Comparison of ENCODE assay signal across 9 mouse cellular contexts in genomic region chr11:114468394-114468793, GRCm38 (mm10).
A peak's percentile ranks its signal among the peaks of the same experiment; 100 is the strongest.
DNase-seq lines count a peak whose midpoint lies in the region; ATAC-seq lines count a peak whose summit lies in the region.
"Had no signal": no experiment of that assay in that cellular context is flagged by ENCODE, and none has a peak within 500 bp of the region (broad histone marks: within the 10 kb centered on the region; RNA-seq: fewer than 3 reads in every experiment).

No protein-coding gene starts in this region.

- peak; percentile 65 for DNase-seq in cerebellum, adult 11-12 months
- DNase-seq in kidney, adult 8-10 months = peak; percentile 39 to 47
- peak; percentile 72 for DNase-seq in limb, embryonic 10.5 days (ENCODE audit: low spot score)
- DNase-seq in neural tube, embryonic 10.5 days (ENCODE audit: extremely low spot score, low spot score) = peak; percentile 49
- DNase-seq in testis, postnatal 14 days (ENCODE audit: low spot score) = peak; percentile 58

- H3K4me2 ChIP-seq in forebrain, embryonic 13.5 days = peak overlapping the region; percentile 42
- peak overlapping the region; percentile 56 for H3K4me2 ChIP-seq in heart, embryonic 12.5 days

- peaks cover 69% of the 10 kb centered on the region for H3K4me1 ChIP-seq in forebrain, embryonic 13.5 days
- H3K4me1 ChIP-seq in heart, embryonic 12.5 days (replicated peaks) = peaks cover 14% of the 10 kb centered on the region
- H3K4me1 ChIP-seq in limb, embryonic 10.5 days = peaks cover 47% of the 10 kb centered on the region

- H3K9ac ChIP-seq in forebrain, embryonic 13.5 days = 0 out of 2 replicates have a peak overlapping the region, but pooled peaks have one; percentile 12
- no peak overlapping the region for H3K9ac ChIP-seq in heart, embryonic 12.5 days

- WGBS in forebrain, embryonic 13.5 days = 3% methylated on average over 8 of the region's 8 CpGs
- 0% methylated on average over 8 of the region's 8 CpGs for WGBS in heart, embryonic 12.5 days
- 1% methylated on average over 8 of the region's 8 CpGs for WGBS in limb, embryonic 10.5 days

- no peak overlapping the region for H3K4me3 ChIP-seq in forebrain, embryonic 13.5 days
- 0 out of 2 replicates have a peak overlapping the region, but pooled peaks have one; percentile 15 for H3K4me3 ChIP-seq in heart, embryonic 12.5 days
- H3K4me3 ChIP-seq in limb, embryonic 10.5 days = peak overlapping the region; percentile 28
- H3K4me3 ChIP-seq: myocyte had no signal

- H3K27ac ChIP-seq in forebrain, embryonic 13.5 days = peak overlapping the region; percentile 84
- H3K27ac ChIP-seq in heart, embryonic 12.5 days (ENCODE audit: poor library complexity, severe bottlenecking) = peak overlapping the region; percentile 44
- peak overlapping the region; percentile 46; the same call in 1 of the 2 replicates for H3K27ac ChIP-seq in limb, embryonic 10.5 days

- no peaks in the 10 kb centered on the region for H3K36me3 ChIP-seq in forebrain, embryonic 13.5 days (ENCODE audit: poor library complexity, severe bottlenecking)
- no peaks in the 10 kb centered on the region for H3K36me3 ChIP-seq in heart, embryonic 12.5 days
- no peaks in the 10 kb centered on the region for H3K36me3 ChIP-seq in limb, embryonic 10.5 days

- H3K9me3 ChIP-seq in forebrain, embryonic 13.5 days (replicated peaks) = no peaks in the 10 kb centered on the region
- H3K9me3 ChIP-seq in heart, embryonic 12.5 days (replicated peaks) = peaks cover 5% of the 10 kb centered on the region; the same call in 1 of the 2 replicates
- H3K9me3 ChIP-seq in limb, embryonic 10.5 days (replicated peaks) = no peaks in the 10 kb centered on the region

- no peak for ATAC-seq in cerebellum, adult (ENCODE audit: insufficient number of reproducible peaks, low FRiP score, low TSS enrichment)
- peak; percentile 55 for ATAC-seq in forebrain, embryonic 13.5 days
- ATAC-seq in heart, embryonic 12.5 days (ENCODE audit: insufficient number of reproducible peaks, low FRiP score) = peak; percentile 71; the same call in 1 of the 2 replicates

- H3K27me3 ChIP-seq in forebrain, embryonic 13.5 days = peaks cover 20% of the 10 kb centered on the region; the same call in 1 of the 2 replicates
- H3K27me3 ChIP-seq in heart, embryonic 12.5 days (replicated peaks) = peaks cover 67% of the 10 kb centered on the region
- H3K27me3 ChIP-seq in limb, embryonic 10.5 days (ENCODE audit: low read depth, poor library complexity, severe bottlenecking) = peaks cover 64% of the 10 kb centered on the region
